Comparison of ENCODE assay signal across 9 mouse cellular contexts in genomic region chr9:64240681-64241080, GRCm38 (mm10). TPM values are rescaled to one million over a fixed set of nuclear protein-coding genes. Genes with fewer than 3 reads are reported as not detected.
DNase-seq lines count a peak whose midpoint lies in the region; ATAC-seq lines count a peak whose summit lies in the region.
"Had no signal": no experiment of that assay in that cellular context is flagged by ENCODE, and none has a peak within 500 bp of the region (broad histone marks: within the 10 kb centered on the region; RNA-seq: fewer than 3 reads in every experiment).

No protein-coding gene starts in this region.

- H3K9me3 ChIP-seq in midbrain, embryonic 12.5 days: no peaks in the 10 kb centered on the region
- no peaks in the 10 kb centered on the region for H3K9me3 ChIP-seq in midbrain, embryonic 15.5 days

- DNase-seq in gastrocnemius, postnatal 14 days: peak; percentile 39
- peak; percentile 27 to 57 for DNase-seq in kidney, postnatal 36 days
- peak; percentile 27 for DNase-seq in skeletal muscle tissue, adult 2 months (ENCODE audit: low read depth, low spot score)
- DNase-seq in cerebellum, adult 11-12 months: no peak
- no peak for DNase-seq in adipocyte (ENCODE audit: low spot score)
- DNase-seq: cerebellum, adult 8-10 months had no signal

- 0 out of 2 replicates have a peak overlapping the region, but pooled peaks have one; percentile 20 for H3K27ac ChIP-seq in midbrain, embryonic 12.5 days (replicated peaks)
- H3K27ac ChIP-seq in midbrain, embryonic 15.5 days: no peak overlapping the region
- H3K27ac ChIP-seq: macrophage had no signal

- no peak for ATAC-seq in midbrain, embryonic 12.5 days (ENCODE audit: low FRiP score, low read depth)
- no peak for ATAC-seq in midbrain, embryonic 15.5 days (replicated peaks)

- WGBS in midbrain, embryonic 12.5 days: 63% methylated on average over 8 of the region's 8 CpGs
- 56% methylated on average over 8 of the region's 8 CpGs for WGBS in midbrain, embryonic 15.5 days

- no peaks in the 10 kb centered on the region for H3K27me3 ChIP-seq in midbrain, embryonic 12.5 days
- no peaks in the 10 kb centered on the region for H3K27me3 ChIP-seq in midbrain, embryonic 15.5 days (replicated peaks)

- no peaks in the 10 kb centered on the region for H3K36me3 ChIP-seq in midbrain, embryonic 12.5 days
- H3K36me3 ChIP-seq in midbrain, embryonic 15.5 days (replicated peaks): no peaks in the 10 kb centered on the region

- peaks cover 17% of the 10 kb centered on the region; the same call in 1 of the 2 replicates for H3K4me1 ChIP-seq in midbrain, embryonic 12.5 days
- 0 out of 2 replicates have a peak, but pooled peaks cover 3% of the 10 kb centered on the region for H3K4me1 ChIP-seq in midbrain, embryonic 15.5 days

- H3K9ac ChIP-seq in midbrain, embryonic 12.5 days (replicated peaks): no peak overlapping the region
- no peak overlapping the region for H3K9ac ChIP-seq in midbrain, embryonic 15.5 days

- no peak overlapping the region for H3K4me3 ChIP-seq in midbrain, embryonic 12.5 days
- H3K4me3 ChIP-seq in midbrain, embryonic 15.5 days: no peak overlapping the region

- H3K4me2 ChIP-seq in midbrain, embryonic 12.5 days (replicated peaks): 0 out of 2 replicates have a peak overlapping the region, but pooled peaks have one; percentile 1
- no peak overlapping the region for H3K4me2 ChIP-seq in midbrain, embryonic 15.5 days

- intact Hi-C loops in gastrocnemius, postnatal 14 days (cut with DNase I; ENCODE audit: low total_unique reads): no loop called here

RNA-seq across cellular contexts. Expression of gene Uchl4, which starts 5.7 kb away (rescaled TPM):
- 2.3 and 2.6 TPM in 2 replicates for polyA plus RNA-seq in midbrain, embryonic 12.5 days (2016; fragmentation: Nextera tagmentation; extraction: Ambion mirVana)
- polyA plus RNA-seq in midbrain, embryonic 15.5 days (2015; fragmentation: Nextera tagmentation; extraction: Ambion mirVana): 2.6 and 2.7 TPM in 2 replicates
- total RNA-seq in gastrocnemius, postnatal 14 days (2021): 1 to 10 TPM; 2.2 to 2.5 TPM

RNA-seq across cellular contexts. Expression of gene Map2k1, which starts 12.8 kb away (rescaled TPM):
- 62.1 and 63.7 TPM in 2 replicates for polyA plus RNA-seq in midbrain, embryonic 12.5 days (2016; fragmentation: Nextera tagmentation; extraction: Ambion mirVana)
- 56.9 and 60.1 TPM in 2 replicates for polyA plus RNA-seq in midbrain, embryonic 15.5 days (2015; fragmentation: Nextera tagmentation; extraction: Ambion mirVana)
- total RNA-seq in gastrocnemius, postnatal 14 days (2021): 10 to 100 TPM; 51.9 to 55.6 TPM

RNA-seq across cellular contexts. Expression of gene Tipin, which starts 40.7 kb away (rescaled TPM):
- polyA plus RNA-seq in midbrain, embryonic 12.5 days (2016; fragmentation: Nextera tagmentation; extraction: Ambion mirVana): 202 and 203 TPM in 2 replicates
- polyA plus RNA-seq in midbrain, embryonic 15.5 days (2015; fragmentation: Nextera tagmentation; extraction: Ambion mirVana): 57.0 and 67.9 TPM in 2 replicates
- 10 to 100 TPM; 12.3 to 17.6 TPM for total RNA-seq in gastrocnemius, postnatal 14 days (2021)

Comparison
In these comparisons a context has a peak if more than half of its experiments do, and no peak if none do; other contexts are left out.
1. DNase-seq: peak in gastrocnemius, postnatal 14 days (single experiment), kidney, postnatal 36 days (2 of 2) and skeletal muscle tissue, adult 2 months (single experiment); none in cerebellum, adult 11-12 months (single experiment) and adipocyte (single experiment).